In the genomic region with DNA sequence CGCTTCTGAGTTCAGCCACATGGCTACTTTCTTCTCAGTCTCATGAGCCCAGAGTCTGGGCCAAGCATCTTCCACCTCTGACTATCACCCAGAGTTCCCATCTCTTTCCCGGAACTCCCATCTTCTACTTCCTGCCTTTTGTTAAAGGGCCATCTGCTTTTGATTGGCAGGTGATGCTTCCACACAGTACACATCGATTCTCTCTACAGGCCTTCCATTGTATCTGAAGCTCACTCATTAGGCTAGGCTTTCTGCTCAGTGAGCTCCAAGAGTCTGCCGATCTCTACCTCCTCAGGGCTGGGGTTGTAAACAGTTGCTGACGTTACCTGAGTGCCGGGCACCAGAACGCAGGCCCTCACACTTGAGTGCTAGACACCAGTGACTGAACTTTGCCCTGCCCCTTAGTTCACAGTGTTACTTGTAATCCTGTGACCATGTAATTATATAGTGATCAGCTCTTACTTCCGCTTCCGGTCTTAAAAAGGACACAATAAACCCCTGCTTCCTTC, we compare ENCODE assay signal across 8 mouse cellular contexts. TPM values are rescaled to one million over a fixed set of nuclear protein-coding genes. Genes with fewer than 3 reads are reported as not detected.
DNase-seq lines count a peak whose midpoint lies in the region; ATAC-seq and TF ChIP-seq lines count a peak whose summit lies in the region.

Gene Ak2 (plus strand): TSS at position 459 of the 509 bp plus-strand sequence.

- ATAC-seq in intestine, postnatal 0 days, result peak; percentile 36
- ATAC-seq in midbrain, embryonic 11.5 days (ENCODE audit: low FRiP score), result no peak
- no peak for ATAC-seq in frontal cortex, adult (ENCODE audit: low TSS enrichment)

- 63% methylated on average over 9 of the region's 9 CpGs for WGBS in intestine, postnatal 0 days
- WGBS in midbrain, embryonic 11.5 days, result 92% methylated on average over 9 of the region's 9 CpGs

- H3K36me3 ChIP-seq in intestine, postnatal 0 days (ENCODE audit: control insufficient read depth, insufficient read depth), result no peaks in the 10 kb centered on the region
- H3K36me3 ChIP-seq in midbrain, embryonic 11.5 days (ENCODE audit: control insufficient read depth, insufficient read depth, low read length), result no peaks in the 10 kb centered on the region

- H3K27me3 ChIP-seq in intestine, postnatal 0 days (replicated peaks; ENCODE audit: control insufficient read depth, insufficient read depth, low read length), result no peaks in the 10 kb centered on the region
- no peaks in the 10 kb centered on the region for H3K27me3 ChIP-seq in midbrain, embryonic 11.5 days (ENCODE audit: control insufficient read depth, insufficient read depth, low read length)

- H3K4me3 ChIP-seq in layer of hippocampus, adult 2 months, result peak within 1 kb of the TSS; percentile 38
- H3K4me3 ChIP-seq in intestine, postnatal 0 days (ENCODE audit: low read depth, low read length), result no peak within 1 kb of the TSS
- no peak within 1 kb of the TSS; the same call in 1 of the 2 replicates for H3K4me3 ChIP-seq in midbrain, embryonic 11.5 days (ENCODE audit: low read depth, low read length)

- H3K4me1 ChIP-seq in intestine, postnatal 0 days (replicated peaks; ENCODE audit: control insufficient read depth, insufficient read depth, low read length), result 0 out of 2 replicates have a peak, but pooled peaks cover 2% of the 10 kb centered on the region
- peaks cover 10% of the 10 kb centered on the region for H3K4me1 ChIP-seq in midbrain, embryonic 11.5 days (ENCODE audit: control insufficient read depth, insufficient read depth, low read length)

- intact Hi-C loops in gastrocnemius, postnatal 36 days (cut with DNase I), result no loop called here

- no peak within 1 kb of the TSS for H3K27ac ChIP-seq in layer of hippocampus, adult 2 months
- H3K27ac ChIP-seq in intestine, postnatal 0 days (ENCODE audit: low read depth, low read length), result peak within 1 kb of the TSS; percentile 98
- no peak within 1 kb of the TSS for H3K27ac ChIP-seq in midbrain, embryonic 11.5 days (ENCODE audit: low read depth, low read length)

- no peak for TF ChIP-seq CTCF in layer of hippocampus, adult 2 months (conservative IDR thresholded peaks at IDR 0.05)
- TF ChIP-seq CTCF in intestine, postnatal 0 days (IDR thresholded peaks at IDR 0.05; ENCODE audit: low read depth), result no peak

- no peaks in the 10 kb centered on the region for H3K9me3 ChIP-seq in intestine, postnatal 0 days (ENCODE audit: control insufficient read depth)
- no peaks in the 10 kb centered on the region for H3K9me3 ChIP-seq in midbrain, embryonic 11.5 days (ENCODE audit: control insufficient read depth, low read length)

- H3K4me2 ChIP-seq in intestine, postnatal 0 days (replicated peaks; ENCODE audit: low read depth), result no peak within 1 kb of the TSS; the same call in 1 of the 2 replicates
- H3K4me2 ChIP-seq in midbrain, embryonic 11.5 days, result 0 out of 2 replicates have a peak within 1 kb of the TSS, but pooled peaks have one; percentile 88

- no peak for DNase-seq in layer of hippocampus, adult 2 months (ENCODE audit: low spot score in 2 of 2)
- DNase-seq in layer of hippocampus, adult 9-10 months (ENCODE audit: low spot score), result no peak
- no peak for DNase-seq in adrenal gland, postnatal 4 days (ENCODE audit: low spot score in 2 of 2)
- no peak for DNase-seq in gastrocnemius, postnatal 36 days
- no peak for DNase-seq in midbrain, embryonic 11.5 days (ENCODE audit: low spot score, missing footprints)
- no peak for DNase-seq in cerebellum, adult 11 months

- H3K9ac ChIP-seq in intestine, postnatal 0 days (ENCODE audit: low read depth, low read length), result no peak within 1 kb of the TSS
- no peak within 1 kb of the TSS for H3K9ac ChIP-seq in midbrain, embryonic 11.5 days (ENCODE audit: low read length)

RNA-seq across cellular contexts. Expression of gene Ak2, which starts in this region (rescaled TPM):
- 10 to 100 TPM; 26.1 to 29.1 TPM for total RNA-seq in layer of hippocampus, adult 2 months (2021)
- 100 to 1,000 TPM; 144 to 163 TPM for total RNA-seq in adrenal gland, postnatal 4 days (2021)
- total RNA-seq in gastrocnemius, postnatal 36 days (2021), result 10 to 100 TPM; 28.1 to 34.1 TPM
- 538 and 552 TPM in 2 replicates for polyA plus RNA-seq in intestine, postnatal 0 days (2015; fragmentation: Nextera tagmentation; extraction: Ambion mirVana)
- 131 and 141 TPM in 2 replicates for polyA plus RNA-seq in midbrain, embryonic 11.5 days (2014; fragmentation: Nextera tagmentation; extraction: Ambion mirVana)

Comparison
In these comparisons a context has a peak if more than half of its experiments do, and no peak if none do; other contexts are left out.
1. RNA of gene Ak2 (total RNA-seq): 144 to 163 TPM in adrenal gland, postnatal 4 days; 28.1 to 34.1 TPM in gastrocnemius, postnatal 36 days and 26.1 to 29.1 TPM in layer of hippocampus, adult 2 months; every median in the first group is over 4 times any median in the second.